Mouse (Mus musculus): ENCODE measurements around the gene Crygs. TPM values are rescaled to one million over a fixed set of nuclear protein-coding genes. Genes with fewer than 3 reads are reported as not detected.

The Crygs gene
- not detected for total RNA-seq (2021)
- long read RNA-seq, experiment 1 = 0 reads
- long read RNA-seq, experiment 2 = 0 reads

GRCm38 (mm10) chr16:22811477-22811876 lies at the start of gene Crygs:
TSS of gene Crygs (minus strand) at chr16:22811577.
- intact Hi-C loops (cut with DNase I) = no loop called here
- no peak for DNase-seq

DNA sequence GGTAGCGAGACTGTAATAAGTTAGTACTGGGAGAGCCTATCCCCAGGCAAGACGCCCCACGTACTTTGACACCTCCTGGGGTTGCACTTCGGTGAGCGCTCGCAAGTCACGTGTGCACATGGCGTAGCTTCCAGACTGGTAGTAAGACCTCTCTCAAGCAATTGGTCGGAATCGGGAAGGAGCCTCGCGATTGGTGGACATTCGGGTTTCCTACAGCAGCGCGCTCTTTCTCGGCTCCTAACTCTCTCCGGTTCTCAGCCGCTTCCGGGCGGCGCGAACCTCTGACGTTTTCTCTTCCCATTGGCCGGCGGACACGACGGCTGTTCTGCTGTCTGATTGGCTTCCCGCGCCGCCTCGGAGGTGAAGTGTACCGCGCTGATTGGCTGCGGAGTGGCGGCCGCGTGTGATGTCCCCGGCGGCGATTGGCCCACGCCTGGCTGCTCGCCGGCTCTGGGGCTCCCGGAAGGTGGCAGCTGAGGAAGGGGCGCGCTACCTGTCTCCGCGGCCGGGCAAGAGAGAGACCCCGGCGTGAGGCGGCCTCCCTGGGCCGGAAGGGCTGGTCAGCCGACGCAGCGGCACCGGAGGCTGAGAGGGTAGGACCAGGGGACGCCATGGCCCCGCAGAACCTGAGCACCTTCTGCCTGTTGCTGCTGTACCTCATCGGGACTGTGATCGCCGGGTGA lies 46.2 kb upstream of the Crygs start, which contains the start of the genes Tbccd1 and Dnajb11:
Gene Tbccd1, minus strand, starts transcription at position 239 of the 683 bp plus-strand sequence.
Gene Dnajb11, plus strand, starts transcription at position 415 of the 683 bp plus-strand sequence.
- DNase-seq = peak; percentile 96 to 97
- intact Hi-C loops (cut with DNase I) = no loop called here

GRCm38 (mm10) chr16:22856773-22857172 lies 45.4 kb upstream of the Crygs start:
- no peak for DNase-seq
- intact Hi-C loops (cut with DNase I) = no loop called here

GRCm38 (mm10) chr16:22852709-22853108 lies 41.3 kb upstream of the Crygs start:
- intact Hi-C loops (cut with DNase I) = no loop called here
- no peak for DNase-seq

DNA sequence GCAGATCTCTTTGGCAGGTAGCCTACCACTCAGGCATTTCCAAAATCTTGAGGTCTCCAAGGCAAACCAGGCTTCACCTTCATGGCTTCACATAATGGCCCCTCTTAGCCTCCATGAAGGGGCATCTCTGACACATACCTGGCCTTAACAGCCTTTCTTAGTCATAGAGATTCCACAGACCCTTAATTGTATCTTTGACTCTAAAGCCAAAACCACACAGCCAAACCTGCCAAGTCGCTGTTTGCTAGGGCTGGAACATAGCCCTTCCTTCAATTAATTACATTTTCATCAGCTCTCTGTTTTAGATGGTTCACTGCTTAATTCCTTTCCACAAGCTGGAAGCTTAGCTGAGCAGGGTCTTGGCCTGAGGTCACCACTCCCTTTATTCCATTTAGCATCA lies 37.0 kb upstream of the Crygs start:
- DNase-seq = no peak
- intact Hi-C loops (cut with DNase I) = no loop called here

- DNase-seq = no peak
- intact Hi-C loops (cut with DNase I) = no loop called here
These were observed 36.3 kb upstream of the Crygs start for GRCm38 (mm10) chr16:22847686-22848085.

GRCm38 (mm10) chr16:22845481-22845880 lies 34.1 kb upstream of the Crygs start:
- intact Hi-C loops (cut with DNase I) = no loop called here
- no peak for DNase-seq

GRCm38 (mm10) chr16:22844834-22845233 lies 33.5 kb upstream of the Crygs start:
- intact Hi-C loops (cut with DNase I) = no loop called here
- no peak for DNase-seq

DNA sequence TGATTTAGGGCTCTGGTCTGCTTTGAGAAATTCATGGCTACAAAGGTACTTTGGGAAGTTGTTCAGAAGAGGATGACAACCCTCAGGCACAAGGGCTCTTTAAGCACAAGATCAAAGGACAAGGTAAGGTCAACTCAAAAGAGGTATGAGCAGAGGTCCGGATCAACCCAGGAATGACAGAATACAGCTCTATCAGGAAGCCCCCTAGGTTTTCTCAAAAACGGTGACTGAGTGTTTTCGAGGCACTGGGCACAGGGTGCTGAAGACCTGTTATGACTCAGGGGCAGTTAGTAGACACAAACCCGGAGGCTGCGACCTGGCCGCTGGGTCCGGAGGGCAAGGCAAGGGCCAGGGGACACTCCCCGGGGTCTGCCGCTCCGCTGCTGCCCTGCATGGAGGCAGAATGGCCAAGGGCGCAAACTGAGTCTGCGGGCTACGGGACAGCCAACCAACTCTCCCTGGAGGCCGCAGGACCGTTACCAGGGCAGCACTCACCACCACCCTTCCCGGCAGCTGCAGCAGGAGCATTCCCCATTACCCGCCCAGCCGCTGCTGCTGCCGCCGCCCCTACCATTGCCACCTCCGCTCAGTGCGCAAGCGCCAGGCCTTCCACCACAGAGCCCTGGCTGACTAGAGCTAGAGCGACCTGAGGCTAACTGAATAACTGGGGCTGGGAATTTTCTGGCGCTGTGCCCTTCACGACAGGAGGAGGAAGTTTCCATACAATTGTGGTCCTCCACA lies 32.9 kb upstream of the Crygs start:
- DNase-seq = peak; percentile 52 to 70
- intact Hi-C loops (cut with DNase I) = no loop called here

GRCm38 (mm10) chr16:22842871-22843270 lies 31.5 kb upstream of the Crygs start:
- intact Hi-C loops (cut with DNase I) = no loop called here

GRCm38 (mm10) chr16:22839146-22839857 lies 27.9 kb upstream of the Crygs start:
- intact Hi-C loops (cut with DNase I) = no loop called here
- DNase-seq = no peak

More at GRCm38 (mm10) chr16:22842871-22843270, 31.5 kb upstream of the Crygs start:
- no peak for DNase-seq

GRCm38 (mm10) chr16:22832932-22833525 lies 21.7 kb upstream of the Crygs start:
- no peak for DNase-seq
- intact Hi-C loops (cut with DNase I) = no loop called here

DNA sequence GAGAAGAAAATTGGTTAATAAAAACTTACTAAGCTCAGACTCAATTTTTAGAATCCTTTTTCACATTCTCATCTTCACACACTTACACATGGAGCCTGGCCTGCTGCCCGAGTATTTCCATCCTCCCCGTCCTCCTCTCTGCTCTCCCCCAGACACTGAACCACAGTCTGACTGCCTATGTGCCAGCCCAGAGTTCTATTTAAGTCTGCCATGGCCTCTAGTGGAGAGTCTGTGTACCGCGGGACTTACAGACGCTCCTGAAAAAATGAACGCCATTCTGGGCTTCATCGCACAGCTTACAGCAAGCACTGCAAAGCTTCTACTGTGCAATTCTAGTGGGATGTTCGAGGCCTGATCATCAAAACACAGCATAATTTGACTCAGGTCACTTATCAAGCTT lies 9.4 kb upstream of the Crygs start:
- intact Hi-C loops (cut with DNase I) = no loop called here
- no peak for DNase-seq

DNA sequence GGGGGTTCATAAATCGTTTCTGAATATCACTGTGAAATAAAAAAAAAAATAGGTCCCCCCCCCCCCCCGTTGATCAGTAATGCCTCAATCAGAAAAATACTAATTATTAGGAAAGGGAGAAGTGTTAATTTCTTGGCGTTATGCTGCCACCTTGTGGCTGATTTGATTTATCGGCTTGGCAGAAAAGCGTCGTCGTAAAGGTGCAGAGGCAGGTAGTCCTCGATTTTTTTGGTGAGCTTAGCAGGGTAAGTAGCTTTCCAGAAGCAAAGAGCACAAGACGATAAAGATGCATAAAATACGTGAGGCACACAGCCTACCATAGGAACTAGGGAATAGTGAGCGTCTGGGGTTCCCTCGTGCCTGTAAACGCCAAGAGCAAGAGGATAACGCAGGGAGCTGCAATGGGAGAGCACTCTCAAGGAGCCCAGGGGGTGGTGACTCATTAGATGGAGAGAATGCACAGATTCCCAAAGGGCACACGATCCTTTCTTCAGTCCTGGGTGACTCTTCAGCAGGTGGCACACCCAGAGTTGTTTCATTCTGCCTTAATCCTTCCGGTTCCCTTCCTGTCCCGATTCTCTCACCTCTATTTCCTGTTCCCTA lies 3.8 kb downstream of the Crygs start:
- DNase-seq = peak in 1 of 2 experiments; percentile 22
- intact Hi-C loops (cut with DNase I) = loop anchor here (1.0 to 10.0 kb wide), 3 partner anchors 242 to 703 kb away; no protein-coding TSS in a partner anchor

DNA sequence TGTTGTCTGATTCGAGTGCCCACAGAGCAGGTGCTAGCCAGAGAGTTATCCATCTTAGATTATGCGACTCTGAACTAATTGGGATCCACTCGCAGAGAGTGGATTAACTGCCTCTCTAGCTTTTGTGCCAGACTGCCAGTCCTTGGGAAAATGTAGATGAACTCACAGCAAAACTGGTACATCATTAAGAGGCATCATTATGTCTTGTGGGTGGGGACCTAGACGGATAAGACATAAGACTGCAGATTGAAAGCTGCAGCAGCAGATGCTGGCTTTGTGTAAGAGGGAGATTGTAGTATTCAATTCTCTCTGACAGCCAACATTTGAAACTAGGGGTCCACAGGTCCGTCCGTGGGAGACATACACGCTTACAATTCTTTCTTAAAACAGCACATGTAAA lies 8.6 kb downstream of the Crygs start:
- DNase-seq = no peak
- intact Hi-C loops (cut with DNase I) = loop anchor here (10.0 kb wide), 1 partner anchor 698 kb away; no protein-coding TSS in a partner anchor

DNA sequence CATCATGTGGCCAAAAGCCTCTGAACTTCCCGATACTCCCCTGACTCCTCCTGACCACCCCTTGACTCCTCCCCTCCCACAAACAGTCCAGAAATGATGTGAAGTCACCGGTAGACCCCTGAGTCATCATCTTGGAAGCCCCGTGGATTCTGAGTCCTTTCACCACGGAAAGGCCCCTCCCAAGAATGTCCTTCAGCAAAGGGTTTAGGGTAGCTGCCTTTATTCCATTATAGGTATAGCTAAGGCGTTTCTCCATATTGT lies 10.6 kb downstream of the Crygs start:
- intact Hi-C loops (cut with DNase I) = loop anchor here (10.0 kb wide), 1 partner anchor 696 kb away; no protein-coding TSS in a partner anchor
- no peak for DNase-seq

DNA sequence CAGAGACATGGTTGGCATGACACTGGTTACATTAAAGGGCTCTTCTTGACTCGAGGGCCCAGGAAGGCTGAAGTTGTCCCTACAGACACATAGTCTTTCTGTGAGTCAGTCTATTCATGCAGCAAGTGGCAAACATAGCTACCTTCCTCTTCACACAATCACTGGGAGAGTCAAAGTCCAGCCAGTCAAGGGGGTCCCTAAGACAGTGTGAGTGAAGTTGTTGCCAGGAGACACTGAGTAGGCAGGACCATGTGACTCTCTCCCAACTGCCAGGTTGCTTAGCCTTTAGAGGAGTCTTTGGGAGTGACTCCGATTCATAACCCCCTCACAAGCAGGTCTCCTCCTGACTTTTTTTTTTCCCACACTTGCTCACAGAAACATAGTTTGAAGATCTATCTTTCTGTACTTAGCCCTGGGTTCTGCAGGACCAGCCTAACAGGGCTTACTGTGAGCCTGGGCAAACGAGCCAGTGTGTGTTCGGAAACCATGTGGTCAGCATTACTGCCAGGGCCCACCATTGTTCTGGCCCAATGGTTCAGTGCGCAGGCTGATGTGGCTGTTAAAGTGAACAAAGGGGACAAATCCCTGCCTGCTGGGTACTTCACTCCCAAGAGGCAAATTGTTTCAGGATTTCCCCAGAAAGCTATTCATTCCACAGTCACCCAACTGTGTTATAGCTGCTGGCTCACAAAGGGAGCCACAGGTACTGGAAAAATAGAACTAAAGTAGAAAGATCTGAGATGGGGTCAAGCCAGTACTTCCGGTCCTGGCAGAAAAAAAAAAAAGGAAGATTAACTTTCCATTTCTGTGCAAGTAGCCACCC lies 11.1 kb downstream of the Crygs start:
- DNase-seq = no peak
- intact Hi-C loops (cut with DNase I) = loop anchor here (10.0 kb wide), 1 partner anchor 695 kb away; no protein-coding TSS in a partner anchor

DNA sequence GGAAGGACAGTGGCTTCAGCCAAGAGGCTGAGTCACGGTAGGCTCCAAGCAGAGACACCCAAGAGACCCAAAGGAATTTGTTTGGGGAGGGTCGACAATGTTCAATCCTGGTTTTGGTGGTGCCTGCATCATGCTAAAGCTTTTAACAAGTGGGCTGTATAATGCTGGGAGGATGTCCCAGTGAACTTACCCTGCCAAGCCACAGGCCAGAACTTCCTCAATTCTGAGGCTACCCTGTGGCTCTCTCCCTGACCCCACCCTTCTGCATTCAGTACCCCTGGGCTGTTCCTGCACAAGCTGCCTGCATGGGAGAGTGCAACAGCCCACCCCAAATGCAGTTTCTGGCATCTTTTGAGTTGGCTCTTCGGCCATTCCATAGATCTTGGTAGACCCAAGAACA lies 12.9 kb downstream of the Crygs start:
- intact Hi-C loops (cut with DNase I) = no loop called here
- DNase-seq = no peak

- intact Hi-C loops (cut with DNase I) = no loop called here
- no peak for DNase-seq
These were observed 13.9 kb downstream of the Crygs start for GRCm38 (mm10) chr16:22797521-22797920.
